Mouse (Mus musculus) CH12.LX (cell line): ENCODE data around the gene Chfr.

Experiments
- CTCF ChIP-seq, 2 experiments: IDR thresholded peaks in 1 of 2; conservative IDR thresholded peaks in 1 of 2; 2 replicates each; pipeline ENCODE4 v1.5.1; 2011 to 2012; ENCODE audit warnings: low read depth in 2 of 2, low read length in 2 of 2, improper control_type of control experiment in 1 of 2, inconsistent platforms in 1 of 2, mild to moderate bottlenecking in 1 of 2, moderate library complexity in 1 of 2
- POLR2A ChIP-seq: IDR thresholded peaks from 2 replicates; pipeline ENCODE4 v1.6.1; 2011; ENCODE audit warnings: low read depth, mild to moderate bottlenecking, improper control_type of control experiment, low read length
- TCF12 ChIP-seq: IDR thresholded peaks from 2 replicates; pipeline ENCODE4 v1.6.1; 2014; ENCODE audit warnings: low read depth, mild to moderate bottlenecking, inconsistent platforms, low read length, improper control_type of control experiment

DNA sequence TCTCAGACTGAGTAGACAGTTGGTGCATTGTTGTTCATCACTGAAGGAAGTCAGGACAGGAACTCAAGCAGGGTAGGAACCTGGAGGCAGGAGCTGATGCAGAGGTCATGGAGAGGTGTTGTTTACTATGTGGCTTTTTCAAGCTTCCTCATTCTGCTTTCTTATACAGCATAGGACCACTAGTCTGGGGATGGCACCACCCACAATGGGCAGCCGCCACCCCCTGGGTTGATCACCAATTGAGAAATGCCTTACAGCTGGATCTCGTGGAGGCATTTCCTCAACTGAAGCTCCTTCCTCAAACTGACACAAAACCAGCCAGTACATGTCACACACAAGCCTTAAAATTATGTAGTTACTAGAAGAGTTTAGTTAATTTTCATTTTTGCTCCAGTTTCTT lies 75.7 kb downstream of the Chfr start:
- TF ChIP-seq CTCF (conservative IDR thresholded peaks at IDR 0.05 in 1 of 2, IDR thresholded peaks at IDR 0.05 in 1 of 2; ENCODE audit: low read depth in 2 of 2, low read length in 2 of 2) (no peak), TCF12 (no peak), POLR2A (no peak)
